Mouse (Mus musculus): ENCODE data around the gene BC107364. TPM values are rescaled to one million over a fixed set of nuclear protein-coding genes. Genes with fewer than 3 reads are reported as not detected.
"Not testable (repeated sequence)": the region's sequence is repeated elsewhere in the genome, so short reads cannot be mapped to it uniquely, and the experiment has no call there.

The BC107364 gene
- polyA plus RNA-seq, 1 experiment from 2014 or later, result not detected

DNA sequence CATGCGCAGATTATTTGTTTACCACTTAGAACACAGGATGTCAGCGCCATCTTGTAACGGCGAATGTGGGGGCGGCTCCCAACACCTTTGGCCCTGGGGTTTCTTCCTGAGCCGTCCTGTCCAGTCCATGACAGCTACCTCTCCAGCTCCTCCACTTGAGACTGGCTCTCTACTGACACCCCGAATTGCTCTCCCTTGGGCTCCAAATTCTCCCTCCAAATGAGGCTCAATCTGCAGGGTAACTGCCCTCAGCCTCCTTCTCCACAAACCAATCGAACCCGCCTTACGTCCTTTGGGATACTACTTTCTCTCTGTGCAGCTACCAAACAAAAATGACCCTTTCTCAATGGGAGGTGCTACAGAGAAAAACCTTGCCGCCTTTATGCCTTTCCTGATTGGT is 42.4 kb upstream of the BC107364 start:
- not testable (repeated sequence) for H3K36me3 ChIP-seq (replicated peaks); H3K27ac ChIP-seq; H3K9me3 ChIP-seq; H3K27me3 ChIP-seq (ENCODE audit: poor library complexity, severe bottlenecking); H3K4me3 ChIP-seq; DNase-seq (ENCODE audit: extremely low spot score, low spot score)
- H3K4me1 ChIP-seq, result peaks cover 26% of the 10 kb centered on the region
- WGBS, result 93% methylated on average over 6 of the region's 11 CpGs

DNA sequence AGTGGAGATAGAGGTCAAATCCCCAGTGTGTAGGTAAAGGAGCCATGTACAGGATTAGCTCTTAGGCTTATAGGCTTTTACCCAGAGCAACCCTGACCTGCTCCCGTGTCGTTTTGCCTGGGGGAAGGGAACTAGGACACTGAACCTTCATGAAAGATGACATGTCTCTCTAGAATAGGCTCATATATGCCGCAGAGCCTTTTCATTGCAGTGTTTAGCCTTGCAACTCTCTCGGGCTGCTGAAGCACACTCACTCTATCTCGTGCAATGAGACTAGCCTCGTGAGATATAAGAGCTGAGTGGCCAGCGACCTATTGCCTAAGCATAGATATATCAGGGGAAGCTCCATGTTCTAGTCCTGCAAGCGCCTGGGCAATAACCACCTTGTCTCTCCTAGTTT is 37.5 kb upstream of the BC107364 start:
- WGBS, result 57% methylated on average over 6 of the region's 8 CpGs
- not testable (repeated sequence) for H3K36me3 ChIP-seq (replicated peaks); H3K27me3 ChIP-seq (ENCODE audit: poor library complexity, severe bottlenecking); H3K9me3 ChIP-seq; DNase-seq (ENCODE audit: extremely low spot score, low spot score)
- peak overlapping the region; percentile 14; the same call in 1 of the 2 replicates for H3K4me3 ChIP-seq
- H3K4me1 ChIP-seq, result peaks cover 19% of the 10 kb centered on the region
- peak overlapping the region; percentile 85 for H3K27ac ChIP-seq

DNA sequence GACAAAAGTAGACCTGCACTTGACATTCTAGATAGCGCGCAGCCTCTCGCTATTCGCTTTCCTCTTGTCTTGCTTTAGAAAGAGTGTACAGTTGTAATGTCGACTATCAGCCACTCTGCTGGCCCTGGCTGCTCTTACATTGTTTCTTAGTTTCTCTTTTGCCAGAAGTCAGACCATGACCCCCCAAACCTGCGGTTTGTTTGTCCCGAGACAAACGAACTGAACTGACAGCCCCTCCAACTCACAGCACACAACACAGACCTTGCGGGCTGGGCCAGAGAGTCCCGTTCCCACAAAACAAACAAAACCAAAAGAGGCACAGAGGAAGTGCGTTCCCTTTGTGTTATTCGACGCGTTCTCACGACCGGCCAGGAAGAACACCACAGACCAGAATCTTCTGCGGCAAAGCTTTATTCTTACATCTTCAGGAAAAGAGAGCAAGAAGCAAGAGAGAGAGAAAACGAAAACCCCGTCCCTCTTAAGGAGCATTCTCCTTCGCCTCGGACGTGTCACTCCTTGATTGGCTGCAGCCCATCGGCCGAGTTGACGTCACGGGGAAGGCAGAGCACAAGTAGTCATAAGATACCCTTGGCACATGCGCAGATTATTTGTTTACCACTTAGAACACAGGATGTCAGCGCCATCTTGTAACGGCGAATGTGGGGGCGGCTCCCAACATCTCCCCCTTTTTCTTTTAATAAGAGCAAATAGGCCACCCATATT is 37.0 kb upstream of the BC107364 start:
- H3K4me3 ChIP-seq, result peak overlapping the region; percentile 40
- H3K9me3 ChIP-seq; H3K36me3 ChIP-seq (replicated peaks); DNase-seq (ENCODE audit: extremely low spot score, low spot score): not testable (repeated sequence)
- peaks cover 10% of the 10 kb centered on the region for H3K27me3 ChIP-seq (ENCODE audit: poor library complexity, severe bottlenecking)
- H3K4me1 ChIP-seq, result peaks cover 19% of the 10 kb centered on the region
- WGBS, result 0% methylated on average over 9 of the region's 31 CpGs
- peak overlapping the region; percentile 85 for H3K27ac ChIP-seq

DNA sequence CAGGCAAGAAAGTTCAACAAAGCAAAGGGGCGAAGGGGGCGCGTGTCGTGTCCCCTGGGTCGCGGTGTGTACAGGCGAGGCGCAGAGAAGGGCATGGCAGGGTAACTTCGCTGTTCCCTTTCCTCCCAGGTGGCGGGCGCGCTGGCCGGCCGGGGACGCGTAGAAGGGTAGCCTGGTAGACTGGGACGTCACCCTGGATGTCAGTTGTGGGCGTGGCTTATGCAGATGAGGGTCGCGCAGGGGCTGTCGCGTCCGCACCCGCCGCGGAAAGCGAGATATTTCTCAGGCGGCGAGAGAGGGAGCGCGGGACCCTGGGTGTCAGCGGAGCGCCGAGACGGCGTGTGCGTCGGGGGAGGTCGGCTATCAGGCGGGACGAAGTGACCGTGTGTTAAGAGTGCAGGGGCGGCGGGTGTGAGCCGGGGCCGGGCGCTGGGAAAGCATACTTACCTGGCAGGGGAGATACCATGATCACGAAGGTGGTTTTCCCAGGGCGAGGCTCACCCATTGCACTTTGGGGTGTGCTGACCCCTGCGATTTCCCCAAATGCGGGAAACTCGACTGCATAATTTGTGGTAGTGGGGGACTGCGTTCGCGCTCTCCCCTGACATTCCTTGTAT is 36.3 kb upstream of the BC107364 start:
- 0% methylated on average over 4 of the region's 55 CpGs for WGBS
- H3K27ac ChIP-seq, result peak overlapping the region; percentile 82
- not testable (repeated sequence) for DNase-seq (ENCODE audit: extremely low spot score, low spot score)

DNA sequence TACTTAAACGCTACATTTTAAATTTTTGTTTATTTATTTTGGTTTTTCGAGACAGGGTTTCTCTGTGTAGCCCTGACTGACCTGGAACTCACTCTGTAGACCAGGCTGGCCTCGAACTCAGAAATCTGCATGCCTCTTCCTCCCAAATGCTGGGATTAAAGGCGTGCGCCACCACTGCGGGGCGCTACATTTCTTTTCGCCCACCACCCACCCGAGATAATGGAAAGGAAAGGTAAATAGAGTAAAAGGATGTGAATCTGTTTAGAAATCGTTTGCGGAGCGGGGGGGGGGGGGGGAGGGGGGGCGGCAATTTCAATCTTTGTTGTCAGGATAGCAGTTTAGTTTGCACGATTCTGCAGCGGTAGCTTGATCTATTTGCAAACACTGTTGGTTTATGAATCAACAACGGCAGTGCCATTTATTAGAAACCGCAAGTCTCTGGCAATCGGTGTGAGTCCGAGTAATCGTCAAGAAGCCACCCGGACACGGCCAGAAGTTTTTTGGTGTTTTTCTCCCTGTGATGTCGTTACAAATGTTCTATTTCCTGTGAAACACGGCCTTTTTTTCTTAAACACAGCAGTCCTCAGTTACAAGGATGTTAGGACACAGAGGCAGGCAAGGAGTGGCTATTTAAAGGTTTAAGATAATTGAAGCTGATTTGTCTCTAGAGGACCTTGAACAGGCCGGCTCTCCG is 35.6 kb upstream of the BC107364 start:
- WGBS, result 7% methylated on average over 26 of the region's 26 CpGs
- peak overlapping the region; percentile 82 for H3K27ac ChIP-seq
- DNase-seq (ENCODE audit: extremely low spot score, low spot score), result peak; percentile 50
- peak overlapping the region; percentile 47 for H3K4me3 ChIP-seq
- no peaks in the 10 kb centered on the region for H3K36me3 ChIP-seq (replicated peaks)
- peaks cover 20% of the 10 kb centered on the region for H3K27me3 ChIP-seq (ENCODE audit: poor library complexity, severe bottlenecking)
- H3K4me1 ChIP-seq, result peaks cover 19% of the 10 kb centered on the region
- no peaks in the 10 kb centered on the region for H3K9me3 ChIP-seq

More for the DNA sequence above, 36.3 kb upstream of the BC107364 start:
- not testable (repeated sequence) for H3K9me3 ChIP-seq; H3K36me3 ChIP-seq (replicated peaks)
- Histone ChIP-seq H3K4me1 (peaks cover 19% of the 10 kb centered on the region), H3K4me3 (peak overlapping the region; percentile 47), H3K27me3 (ENCODE audit: poor library complexity, severe bottlenecking) (peaks cover 17% of the 10 kb centered on the region)

DNA sequence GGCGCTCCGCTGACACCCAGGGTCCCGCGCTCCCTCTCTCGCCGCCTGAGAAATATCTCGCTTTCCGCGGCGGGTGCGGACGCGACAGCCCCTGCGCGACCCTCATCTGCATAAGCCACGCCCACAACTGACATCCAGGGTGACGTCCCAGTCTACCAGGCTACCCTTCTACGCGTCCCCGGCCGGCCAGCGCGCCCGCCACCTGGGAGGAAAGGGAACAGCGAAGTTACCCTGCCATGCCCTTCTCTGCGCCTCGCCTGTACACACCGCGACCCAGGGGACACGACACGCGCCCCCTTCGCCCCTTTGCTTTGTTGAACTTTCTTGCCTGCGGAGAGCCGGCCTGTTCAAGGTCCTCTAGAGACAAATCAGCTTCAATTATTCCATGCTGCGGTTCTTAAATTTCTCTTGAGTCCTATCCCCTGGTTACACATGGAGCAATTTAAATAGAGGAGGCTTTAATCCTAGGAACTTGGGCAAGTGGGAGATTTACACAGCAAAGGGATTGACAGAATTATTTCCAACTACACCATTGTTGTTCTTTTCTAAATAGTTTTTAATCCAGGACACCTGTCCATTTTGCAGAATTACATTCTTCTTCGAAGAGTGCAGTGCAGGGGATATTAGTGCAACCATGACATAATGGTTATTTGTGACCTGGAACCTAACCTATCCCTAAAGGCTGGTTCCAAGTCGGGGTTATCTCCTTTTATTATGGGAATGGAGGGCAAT is 34.9 kb upstream of the BC107364 start:
- not testable (repeated sequence) for DNase-seq (ENCODE audit: extremely low spot score, low spot score); H3K9me3 ChIP-seq; H3K27ac ChIP-seq; H3K36me3 ChIP-seq (replicated peaks)
- H3K4me1 ChIP-seq, result peaks cover 19% of the 10 kb centered on the region
- H3K4me3 ChIP-seq, result peak overlapping the region; percentile 47
- peaks cover 20% of the 10 kb centered on the region for H3K27me3 ChIP-seq (ENCODE audit: poor library complexity, severe bottlenecking)
- WGBS, result 9% methylated on average over 9 of the region's 38 CpGs

DNA sequence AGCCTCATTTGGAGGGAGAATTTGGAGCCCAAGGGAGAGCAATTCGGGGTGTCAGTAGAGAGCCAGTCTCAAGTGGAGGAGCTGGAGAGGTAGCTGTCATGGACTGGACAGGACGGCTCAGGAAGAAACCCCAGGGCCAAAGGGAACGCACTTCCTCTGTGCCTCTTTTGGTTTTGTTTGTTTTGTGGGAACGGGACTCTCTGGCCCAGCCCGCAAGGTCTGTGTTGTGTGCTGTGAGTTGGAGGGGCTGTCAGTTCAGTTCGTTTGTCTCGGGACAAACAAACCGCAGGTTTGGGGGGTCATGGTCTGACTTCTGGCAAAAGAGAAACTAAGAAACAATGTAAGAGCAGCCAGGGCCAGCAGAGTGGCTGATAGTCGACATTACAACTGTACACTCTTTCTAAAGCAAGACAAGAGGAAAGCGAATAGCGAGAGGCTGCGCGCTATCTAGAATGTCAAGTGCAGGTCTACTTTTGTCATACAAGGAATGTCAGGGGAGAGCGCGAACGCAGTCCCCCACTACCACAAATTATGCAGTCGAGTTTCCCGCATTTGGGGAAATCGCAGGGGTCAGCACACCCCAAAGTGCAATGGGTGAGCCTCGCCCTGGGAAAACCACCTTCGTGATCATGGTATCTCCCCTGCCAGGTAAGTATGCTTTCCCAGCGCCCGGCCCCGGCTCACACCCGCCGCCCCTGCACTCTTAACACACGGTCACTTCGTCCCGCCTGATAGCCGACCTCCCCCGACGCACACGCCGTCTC is 34.1 kb upstream of the BC107364 start:
- not testable (repeated sequence) for H3K9me3 ChIP-seq; DNase-seq (ENCODE audit: extremely low spot score, low spot score); H3K27ac ChIP-seq; H3K4me3 ChIP-seq; H3K36me3 ChIP-seq (replicated peaks)
- WGBS, result 0% methylated on average over 5 of the region's 34 CpGs
- peaks cover 20% of the 10 kb centered on the region for H3K27me3 ChIP-seq (ENCODE audit: poor library complexity, severe bottlenecking)
- peaks cover 19% of the 10 kb centered on the region for H3K4me1 ChIP-seq

DNA sequence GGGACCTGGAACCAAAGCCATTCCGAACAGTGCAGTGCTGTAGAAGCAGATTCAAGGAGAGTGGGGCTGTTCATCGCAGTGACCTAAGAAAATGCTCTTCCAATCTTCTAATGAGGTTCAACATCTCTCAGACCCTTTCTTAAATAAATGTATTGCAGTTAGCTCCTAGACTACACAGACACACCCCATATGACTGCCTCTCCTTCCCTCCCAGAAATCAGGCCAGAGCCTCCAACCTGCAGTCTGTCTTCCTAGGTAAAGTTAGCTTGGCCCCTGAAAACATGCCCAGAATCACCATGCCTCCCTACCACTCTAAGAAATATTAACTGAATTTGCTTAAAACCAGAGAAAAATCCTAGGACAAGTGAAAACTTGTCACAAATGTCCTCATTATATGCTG is 33.3 kb upstream of the BC107364 start:
- no peak overlapping the region for H3K27ac ChIP-seq
- 73% methylated on average over 2 of the region's 2 CpGs for WGBS
- no peaks in the 10 kb centered on the region for H3K9me3 ChIP-seq
- no peak for DNase-seq (ENCODE audit: extremely low spot score, low spot score)
- H3K4me3 ChIP-seq, result peak overlapping the region; percentile 15; the same call in 1 of the 2 replicates
- H3K4me1 ChIP-seq, result peaks cover 19% of the 10 kb centered on the region
- peaks cover 20% of the 10 kb centered on the region for H3K27me3 ChIP-seq (ENCODE audit: poor library complexity, severe bottlenecking)
- no peaks in the 10 kb centered on the region for H3K36me3 ChIP-seq (replicated peaks)

DNA sequence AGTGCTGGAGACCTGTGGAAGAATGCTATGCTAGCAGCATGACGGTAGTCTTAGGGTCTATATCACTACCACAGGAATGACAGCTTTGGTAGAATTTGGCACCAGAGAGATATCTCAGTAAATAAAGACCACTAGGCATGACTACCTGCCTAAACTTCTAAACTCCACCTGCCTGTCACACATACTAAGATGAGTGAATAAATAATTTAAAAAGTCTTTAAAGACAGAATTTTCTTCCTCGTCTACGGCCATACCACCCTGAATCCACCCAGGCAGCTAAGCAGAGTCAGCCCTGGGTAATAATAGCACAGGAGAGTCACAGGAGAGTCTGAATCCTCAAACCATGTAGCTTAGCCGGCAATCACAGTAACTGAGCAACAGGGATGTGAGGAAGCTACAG is 32.8 kb upstream of the BC107364 start:
- whole genome bisulfite sequencing, result 72% methylated on average over 4 of the region's 4 CpGs
- Histone ChIP-seq H3K36me3 (replicated peaks) (no peaks in the 10 kb centered on the region), H3K4me3 (peak overlapping the region; percentile 15; the same call in 1 of the 2 replicates), H3K4me1 (peaks cover 19% of the 10 kb centered on the region), H3K27ac (no peak overlapping the region), H3K9me3 (no peaks in the 10 kb centered on the region), H3K27me3 (ENCODE audit: poor library complexity, severe bottlenecking) (peaks cover 20% of the 10 kb centered on the region)
- DNase-seq (ENCODE audit: extremely low spot score, low spot score), result no peak

DNA sequence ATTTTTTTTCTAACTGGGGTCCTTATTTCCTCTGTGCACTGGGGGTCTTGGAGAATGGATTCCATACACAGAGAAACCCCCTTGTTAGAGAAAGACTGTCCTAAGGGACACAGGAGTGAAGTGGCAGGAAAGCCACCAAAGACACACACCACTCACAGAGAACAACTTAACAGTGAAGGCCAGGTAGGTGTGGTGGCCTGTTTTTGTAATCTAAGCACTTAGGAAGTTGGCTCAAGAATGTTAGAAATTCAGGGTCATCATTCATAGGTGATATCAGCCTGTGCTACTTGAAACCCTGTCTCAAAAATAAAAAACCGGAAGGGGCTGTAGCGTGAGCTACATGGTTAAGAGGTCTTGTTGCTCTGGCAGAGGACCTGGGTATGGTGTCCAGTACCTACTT is 31.8 kb upstream of the BC107364 start:
- no peak overlapping the region for H3K27ac ChIP-seq
- peaks cover 19% of the 10 kb centered on the region for H3K4me1 ChIP-seq
- no peaks in the 10 kb centered on the region for H3K36me3 ChIP-seq (replicated peaks)
- no peaks in the 10 kb centered on the region for H3K9me3 ChIP-seq
- no peak overlapping the region for H3K4me3 ChIP-seq
- WGBS, result 93% methylated on average over 2 of the region's 2 CpGs
- no peak for DNase-seq (ENCODE audit: extremely low spot score, low spot score)
- H3K27me3 ChIP-seq (ENCODE audit: poor library complexity, severe bottlenecking), result peaks cover 20% of the 10 kb centered on the region

DNA sequence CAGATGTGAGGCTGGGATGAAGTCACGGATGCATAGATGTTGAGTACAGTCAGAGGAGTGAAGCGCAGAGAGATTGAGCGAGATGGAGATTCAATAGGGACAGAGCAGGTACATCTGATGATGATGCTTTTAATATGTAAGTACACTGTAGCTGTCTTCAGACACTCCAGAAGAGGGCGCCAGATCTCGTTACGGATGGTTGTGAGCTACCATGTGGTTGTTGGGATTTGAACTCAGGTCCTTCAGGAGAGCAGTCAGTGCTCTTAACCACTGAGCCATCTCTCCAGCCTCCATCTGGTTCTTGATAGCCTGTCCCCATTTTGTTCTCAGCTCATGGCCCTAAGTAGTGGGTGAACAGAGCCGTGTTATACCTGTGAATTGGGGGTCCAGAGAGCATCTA is 30.9 kb upstream of the BC107364 start:
- WGBS, result 45% methylated on average over 7 of the region's 7 CpGs
- H3K27ac ChIP-seq; H3K4me3 ChIP-seq; DNase-seq (ENCODE audit: extremely low spot score, low spot score); H3K36me3 ChIP-seq (replicated peaks); H3K9me3 ChIP-seq: not testable (repeated sequence)
- Histone ChIP-seq H3K27me3 (ENCODE audit: poor library complexity, severe bottlenecking) (peaks cover 24% of the 10 kb centered on the region), H3K4me1 (peaks cover 18% of the 10 kb centered on the region)

DNA sequence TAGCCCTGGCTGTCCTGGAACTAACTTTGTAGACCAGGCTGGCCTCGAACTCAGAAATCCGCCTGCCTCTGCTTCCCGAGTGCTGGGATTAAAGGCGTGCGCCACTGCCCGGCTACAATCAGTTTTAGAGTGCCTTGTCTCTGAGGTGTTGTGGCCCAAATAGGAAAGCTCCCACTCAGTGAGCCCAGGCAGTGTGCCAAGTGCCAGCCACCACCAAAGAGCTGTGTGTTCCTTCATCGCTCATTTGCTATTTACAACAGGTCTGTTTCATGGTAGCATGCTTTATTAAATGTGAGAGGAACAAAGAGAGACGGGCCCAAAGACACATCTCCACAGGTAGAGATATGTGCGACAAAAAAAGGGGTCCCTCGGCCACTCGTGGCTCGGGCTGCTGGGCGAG is 30.3 kb upstream of the BC107364 start:
- Histone ChIP-seq H3K9me3 (no peaks in the 10 kb centered on the region), H3K36me3 (replicated peaks) (no peaks in the 10 kb centered on the region), H3K4me1 (peaks cover 14% of the 10 kb centered on the region), H3K27me3 (ENCODE audit: poor library complexity, severe bottlenecking) (peaks cover 30% of the 10 kb centered on the region), H3K4me3 (no peak overlapping the region), H3K27ac (no peak overlapping the region)
- whole genome bisulfite sequencing, result 91% methylated on average over 13 of the region's 13 CpGs
- DNase-seq (ENCODE audit: extremely low spot score, low spot score), result no peak

Data from forebrain, embryonic 10.5 days (tissue).